Mouse (Mus musculus): ENCODE measurements around the gene Abr. TPM values are rescaled to one million over a fixed set of nuclear protein-coding genes. Genes with fewer than 3 reads are reported as not detected.

Gene Abr
- polyA plus RNA-seq, 2 experiments = 39.7 to 67.5 TPM

DNA sequence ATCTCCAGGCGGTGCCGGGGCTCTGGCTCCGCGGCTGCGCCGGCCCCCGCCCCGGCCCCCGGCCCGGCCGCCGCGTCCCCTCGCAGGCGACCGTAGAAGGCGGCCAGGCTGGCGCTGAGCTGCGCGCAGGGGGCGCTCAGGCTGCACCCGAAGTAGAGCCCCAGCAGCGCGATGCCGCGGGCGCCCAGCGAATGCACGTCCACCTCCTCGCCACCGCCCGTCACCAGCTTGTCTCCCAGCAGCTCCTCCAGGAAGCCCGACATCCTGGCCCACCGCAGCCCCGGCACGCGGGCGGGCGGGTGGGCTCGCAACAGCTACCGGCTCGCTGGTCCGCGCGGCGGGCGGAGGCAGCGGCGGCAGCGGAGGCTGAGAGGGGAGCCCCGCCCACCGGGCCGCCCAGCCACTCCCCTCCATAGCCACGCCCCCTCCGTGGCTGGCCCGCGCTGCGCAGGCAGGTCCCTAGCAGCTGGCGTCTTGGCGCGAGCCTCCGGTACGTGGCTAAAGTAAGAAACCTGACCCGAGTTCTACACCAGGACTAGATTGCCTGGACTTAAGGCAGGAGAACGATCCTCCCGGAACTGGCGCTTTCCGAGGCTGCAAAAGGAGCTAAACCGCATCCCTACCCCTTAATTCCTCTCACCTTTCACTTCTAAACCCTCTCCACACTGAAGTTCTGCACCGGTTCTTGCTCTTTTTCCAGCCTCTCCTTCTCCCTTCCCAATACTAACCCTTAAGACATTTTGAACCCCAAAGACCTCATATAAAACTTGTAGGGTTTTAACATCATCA is 223.1 kb downstream of the Abr start, which contains the start of gene Nxn:
TSS of gene Nxn (minus strand) at position 343 of the 789 bp plus-strand sequence.
- H3K4me2 ChIP-seq (replicated peaks; ENCODE audit: low read depth, low read length, severe bottlenecking) = peak within 1 kb of the TSS; percentile 76
- no peaks in the 10 kb centered on the region for H3K27me3 ChIP-seq (ENCODE audit: control insufficient read depth, insufficient read depth, low read length)
- H3K9ac ChIP-seq (ENCODE audit: low read depth, low read length, severe bottlenecking) = peak within 1 kb of the TSS; percentile 85
- no peaks in the 10 kb centered on the region for H3K9me3 ChIP-seq (ENCODE audit: control insufficient read depth, low read length)
- H3K4me3 ChIP-seq (replicated peaks; ENCODE audit: low read length) = peak within 1 kb of the TSS; percentile 84
- H3K36me3 ChIP-seq (ENCODE audit: control insufficient read depth, insufficient read depth, low read length) = no peaks in the 10 kb centered on the region
- DNase-seq (ENCODE audit: low spot score) (peak; percentile 93), ATAC-seq (ENCODE audit: low FRiP score, low read depth) (peak; percentile 92)
- no peak for TF ChIP-seq POLR2A (IDR thresholded peaks at IDR 0.05; ENCODE audit: borderline replicate concordance, extremely low read depth, insufficient read depth, insufficient read length)
- H3K27ac ChIP-seq (replicated peaks; ENCODE audit: low read depth, low read length) = peak within 1 kb of the TSS; percentile 83
- H3K4me1 ChIP-seq (ENCODE audit: control insufficient read depth, insufficient read depth, low read length) = peaks cover 22% of the 10 kb centered on the region
- WGBS = under 1% methylated on average over 34 of the region's 70 CpGs

DNA sequence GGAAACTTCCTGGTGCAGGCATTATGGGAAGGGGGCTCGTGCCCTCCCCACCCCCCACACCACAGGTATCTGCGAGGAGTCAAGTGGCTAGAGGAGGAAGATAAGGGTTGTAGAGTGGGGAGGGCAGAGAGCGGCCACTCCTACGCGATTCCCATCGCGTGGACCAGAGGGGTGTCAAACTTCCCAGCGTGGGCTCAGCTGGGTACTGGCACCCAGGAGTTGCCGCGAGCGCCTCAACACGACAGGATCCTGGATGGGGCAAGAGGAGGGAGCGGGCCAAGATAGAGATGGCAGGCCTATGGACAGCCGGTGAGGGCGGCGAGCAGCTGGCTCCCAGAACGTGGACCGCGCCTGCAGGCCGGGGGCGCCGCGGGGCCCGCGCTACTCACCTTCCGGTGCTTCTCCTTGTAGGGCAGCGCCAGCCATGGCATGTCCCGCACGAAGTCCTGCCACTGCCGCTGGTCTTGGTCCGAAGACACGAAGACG is 223.8 kb downstream of the Abr start:
- no peak for DNase-seq (ENCODE audit: low spot score)
- peak; percentile 28 for ATAC-seq (ENCODE audit: low FRiP score, low read depth)
- under 1% methylated on average over 28 of the region's 33 CpGs for WGBS
- Histone ChIP-seq H3K27ac (replicated peaks; ENCODE audit: low read depth, low read length) (peak overlapping the region; percentile 83), H3K4me2 (replicated peaks; ENCODE audit: low read depth, low read length, severe bottlenecking) (peak overlapping the region; percentile 76), H3K4me1 (ENCODE audit: control insufficient read depth, insufficient read depth, low read length) (peaks cover 22% of the 10 kb centered on the region), H3K4me3 (replicated peaks; ENCODE audit: low read length) (peak overlapping the region; percentile 84), H3K9ac (ENCODE audit: low read depth, low read length, severe bottlenecking) (peak overlapping the region; percentile 85), H3K27me3 (ENCODE audit: control insufficient read depth, insufficient read depth, low read length) (no peaks in the 10 kb centered on the region), H3K36me3 (ENCODE audit: control insufficient read depth, insufficient read depth, low read length) (no peaks in the 10 kb centered on the region), H3K9me3 (ENCODE audit: control insufficient read depth, low read length) (no peaks in the 10 kb centered on the region)
- TF ChIP-seq POLR2A (IDR thresholded peaks at IDR 0.05; ENCODE audit: borderline replicate concordance, extremely low read depth, insufficient read depth, insufficient read length) = no peak

DNA sequence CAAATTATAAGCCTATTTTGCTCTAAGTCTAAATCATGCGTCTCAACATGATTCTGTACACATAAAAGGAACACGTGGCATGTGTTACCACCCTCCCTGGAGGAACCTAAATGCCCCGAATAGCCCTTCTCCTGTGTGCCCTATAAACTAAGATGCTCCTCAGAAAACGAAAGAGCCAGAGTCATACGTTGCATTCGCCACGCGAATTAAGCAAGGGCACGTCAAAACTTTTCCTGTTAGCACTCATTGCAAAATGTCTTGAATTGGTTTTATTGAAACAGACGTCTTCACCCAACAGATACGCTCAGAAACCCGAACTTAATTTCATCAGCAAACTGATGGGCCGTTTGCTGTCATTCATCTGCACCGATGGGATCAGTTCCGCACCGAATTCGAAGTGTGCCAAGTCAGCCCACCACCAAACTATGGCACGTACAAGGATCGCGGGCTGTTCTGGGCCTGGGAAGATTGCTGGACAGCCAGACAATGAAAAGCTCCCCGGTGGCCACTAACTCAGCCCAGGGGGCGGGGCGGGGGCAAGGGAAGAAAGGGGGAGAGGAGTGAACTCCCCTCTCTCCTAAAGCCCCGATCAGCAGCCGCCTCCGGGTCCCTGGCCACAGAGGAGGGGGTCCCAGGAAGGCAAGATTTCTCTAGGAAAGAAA is 224.3 kb downstream of the Abr start:
- Histone ChIP-seq H3K9me3 (ENCODE audit: control insufficient read depth, low read length) (no peaks in the 10 kb centered on the region), H3K36me3 (ENCODE audit: control insufficient read depth, insufficient read depth, low read length) (no peaks in the 10 kb centered on the region), H3K27me3 (ENCODE audit: control insufficient read depth, insufficient read depth, low read length) (no peaks in the 10 kb centered on the region), H3K27ac (replicated peaks; ENCODE audit: low read depth, low read length) (peak overlapping the region; percentile 83; the same call in 1 of the 2 replicates), H3K9ac (ENCODE audit: low read depth, low read length, severe bottlenecking) (peak overlapping the region; percentile 85), H3K4me2 (replicated peaks; ENCODE audit: low read depth, low read length, severe bottlenecking) (peak overlapping the region; percentile 76), H3K4me1 (ENCODE audit: control insufficient read depth, insufficient read depth, low read length) (peaks cover 22% of the 10 kb centered on the region), H3K4me3 (replicated peaks; ENCODE audit: low read length) (peak overlapping the region; percentile 84)
- no peak for TF ChIP-seq POLR2A (IDR thresholded peaks at IDR 0.05; ENCODE audit: borderline replicate concordance, extremely low read depth, insufficient read depth, insufficient read length)
- ATAC-seq (ENCODE audit: low FRiP score, low read depth) (no peak), DNase-seq (ENCODE audit: low spot score) (no peak)
- 1% methylated on average over 26 of the region's 26 CpGs for WGBS

DNA sequence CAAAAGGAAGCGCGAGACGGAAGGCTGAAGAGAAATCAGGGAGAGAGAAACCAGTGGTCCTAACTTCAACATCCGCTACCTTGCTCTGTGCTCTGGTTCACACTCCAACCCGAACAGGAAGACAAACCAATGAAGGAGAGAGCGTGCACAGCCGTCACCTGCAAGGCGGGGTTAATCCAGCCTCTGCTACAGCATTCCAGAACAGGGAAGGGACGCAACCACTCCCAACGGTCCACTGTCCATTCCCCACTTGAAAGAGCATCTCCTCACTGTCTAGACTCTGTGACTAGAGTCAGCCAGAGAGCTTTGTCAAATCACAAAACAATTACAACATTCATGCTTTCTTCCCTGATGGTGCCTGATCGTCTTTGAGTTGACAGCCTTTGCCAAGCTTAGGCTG is 229.1 kb downstream of the Abr start:
- H3K4me2 ChIP-seq (replicated peaks; ENCODE audit: low read depth, low read length, severe bottlenecking) = no peak overlapping the region
- H3K4me1 ChIP-seq (ENCODE audit: control insufficient read depth, insufficient read depth, low read length) = peaks cover 16% of the 10 kb centered on the region
- H3K4me3 ChIP-seq (replicated peaks; ENCODE audit: low read length) = no peak overlapping the region
- no peak for ATAC-seq (ENCODE audit: low FRiP score, low read depth)
- H3K27me3 ChIP-seq (ENCODE audit: control insufficient read depth, insufficient read depth, low read length) = no peaks in the 10 kb centered on the region
- H3K9ac ChIP-seq (ENCODE audit: low read depth, low read length, severe bottlenecking) = no peak overlapping the region
- H3K9me3 ChIP-seq (ENCODE audit: control insufficient read depth, low read length) = no peaks in the 10 kb centered on the region
- WGBS = 89% methylated on average over 11 of the region's 11 CpGs
- DNase-seq (ENCODE audit: low spot score) = no peak
- no peak overlapping the region for H3K27ac ChIP-seq (replicated peaks; ENCODE audit: low read depth, low read length)
- H3K36me3 ChIP-seq (ENCODE audit: control insufficient read depth, insufficient read depth, low read length) = peaks cover 3% of the 10 kb centered on the region; the same call in 1 of the 2 replicates
- no peak for TF ChIP-seq POLR2A (IDR thresholded peaks at IDR 0.05; ENCODE audit: borderline replicate concordance, extremely low read depth, insufficient read depth, insufficient read length)

DNA sequence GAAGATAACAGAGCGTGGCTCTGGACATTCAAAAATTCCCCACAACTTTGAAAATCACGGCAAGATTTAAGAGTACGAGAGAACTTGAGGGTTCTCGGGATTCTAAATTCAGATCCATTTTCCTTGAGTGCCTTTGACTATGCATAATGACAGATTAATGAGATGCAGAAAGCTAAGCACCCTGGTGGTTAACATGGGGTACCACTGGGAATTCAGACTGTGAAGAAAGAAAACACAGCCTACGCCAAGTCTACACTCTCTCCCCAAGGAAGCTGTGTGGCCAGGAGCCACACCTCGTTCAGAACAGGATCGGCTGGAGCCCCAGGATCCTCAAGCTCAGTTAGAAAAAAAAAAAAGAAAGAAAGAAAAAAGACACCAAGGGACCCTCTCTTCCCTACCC is 229.6 kb downstream of the Abr start:
- Histone ChIP-seq H3K4me2 (replicated peaks; ENCODE audit: low read depth, low read length, severe bottlenecking) (no peak overlapping the region), H3K36me3 (ENCODE audit: control insufficient read depth, insufficient read depth, low read length) (peaks cover 3% of the 10 kb centered on the region; the same call in 1 of the 2 replicates), H3K4me1 (ENCODE audit: control insufficient read depth, insufficient read depth, low read length) (peaks cover 16% of the 10 kb centered on the region), H3K27me3 (ENCODE audit: control insufficient read depth, insufficient read depth, low read length) (no peaks in the 10 kb centered on the region), H3K4me3 (replicated peaks; ENCODE audit: low read length) (no peak overlapping the region), H3K9ac (ENCODE audit: low read depth, low read length, severe bottlenecking) (no peak overlapping the region), H3K27ac (replicated peaks; ENCODE audit: low read depth, low read length) (no peak overlapping the region), H3K9me3 (ENCODE audit: control insufficient read depth, low read length) (no peaks in the 10 kb centered on the region)
- no peak for ATAC-seq (ENCODE audit: low FRiP score, low read depth)
- DNase-seq (ENCODE audit: low spot score) = no peak
- TF ChIP-seq POLR2A (IDR thresholded peaks at IDR 0.05; ENCODE audit: borderline replicate concordance, extremely low read depth, insufficient read depth, insufficient read length) = no peak
- 79% methylated on average over 7 of the region's 7 CpGs for WGBS

Measured in limb, embryonic 14.5 days (tissue).